Mouse (Mus musculus) lung, embryonic 15.5 days (tissue): ENCODE results near the gene Reg4. TPM values are rescaled to one million over a fixed set of nuclear protein-coding genes. Genes with fewer than 3 reads are reported as not detected.

Experiments used
- ATAC-seq: fragments of 200-750 bp; cut with Nextera tagmentation; 2 replicates; pipeline ENCODE4 v1.8.0; 2017; ENCODE audit warnings: moderate number of reproducible peaks, borderline replicate concordance; ENCODE audit not compliant: low FRiP score, low TSS enrichment; ENCODE audit errors: extremely low read depth
- H3K27ac ChIP-seq: fragments of 300-500 bp; sonication (generic); 2 replicates; pipeline ENCODE4 v1.5.1; 2015; ENCODE audit warnings: moderate library complexity, mild to moderate bottlenecking, inconsistent platforms
- H3K27me3 ChIP-seq: fragments of 300-500 bp; sonication (generic); 2 replicates; pipeline ENCODE4 v1.6.1; 2015; ENCODE audit warnings: inconsistent platforms
- H3K36me3 ChIP-seq: fragments of 300-500 bp; sonication (generic); 2 replicates; pipeline ENCODE4 v1.6.1; 2015; ENCODE audit warnings: inconsistent platforms
- H3K4me1 ChIP-seq: fragments of 300-500 bp; sonication (generic); 2 replicates; pipeline ENCODE4 v1.6.1; 2015; ENCODE audit warnings: inconsistent platforms
- H3K4me2 ChIP-seq: fragments of 300-500 bp; sonication (generic); 2 replicates; pipeline ENCODE4 v1.6.1; 2015; ENCODE audit warnings: inconsistent platforms, mild to moderate bottlenecking, moderate library complexity
- H3K4me3 ChIP-seq: fragments of 300-500 bp; sonication (generic); 2 replicates; pipeline ENCODE4 v1.5.1; 2015; ENCODE audit warnings: mild to moderate bottlenecking, inconsistent platforms
- H3K9ac ChIP-seq: fragments of 300-500 bp; sonication (generic); 2 replicates; pipeline ENCODE4 v1.6.1; 2015; ENCODE audit warnings: inconsistent platforms
- H3K9me3 ChIP-seq: fragments of 300-500 bp; sonication (generic); 2 replicates; pipeline ENCODE4 v1.6.1; 2016; ENCODE audit warnings: inconsistent platforms
- WGBS: fragments of 180-500 bp; shearing (Covaris S2); methylation state at CpG from one replicate; pipeline ENCODE4 v1.1.7; 2015; 5-methylcytosine and 5-hydroxymethylcytosine counted together
- polyA plus RNA-seq: library from polyadenylated mRNA; unstranded; fragments of >200 nt; fragmentation: Nextera tagmentation; extraction: Ambion mirVana; gene quantifications from 2 replicates; pipeline ENCODE4 v1.2.1, GENCODE M21; 2015

Reg4 gene
- polyA plus RNA-seq, 1 experiment from 2014 or later: not detected

GRCm38 (mm10) chr3:98242051-98242450 lies 20.1 kb downstream of the Reg4 start:
- no peaks in the 10 kb centered on the region for H3K9me3 ChIP-seq
- no peaks in the 10 kb centered on the region for H3K4me1 ChIP-seq
- no peak overlapping the region for H3K27ac ChIP-seq
- no peaks in the 10 kb centered on the region for H3K27me3 ChIP-seq
- no peak overlapping the region for H3K4me2 ChIP-seq
- no peak overlapping the region for H3K4me3 ChIP-seq
- ATAC-seq: no peak
- no peaks in the 10 kb centered on the region for H3K36me3 ChIP-seq
- no peak overlapping the region for H3K9ac ChIP-seq
- WGBS: 64% methylated on average over 3 of the region's 3 CpGs

- no peak overlapping the region for H3K4me2 ChIP-seq
- H3K4me3 ChIP-seq: no peak overlapping the region
- H3K9ac ChIP-seq: no peak overlapping the region
- no peaks in the 10 kb centered on the region for H3K27me3 ChIP-seq
- H3K27ac ChIP-seq: no peak overlapping the region
- H3K36me3 ChIP-seq: no peaks in the 10 kb centered on the region
- WGBS: 51% methylated on average over 8 of the region's 8 CpGs
- ATAC-seq: no peak
- H3K4me1 ChIP-seq: no peaks in the 10 kb centered on the region
- no peaks in the 10 kb centered on the region for H3K9me3 ChIP-seq
These were observed 20.6 kb downstream of the Reg4 start for GRCm38 (mm10) chr3:98242458-98243037.

DNA sequence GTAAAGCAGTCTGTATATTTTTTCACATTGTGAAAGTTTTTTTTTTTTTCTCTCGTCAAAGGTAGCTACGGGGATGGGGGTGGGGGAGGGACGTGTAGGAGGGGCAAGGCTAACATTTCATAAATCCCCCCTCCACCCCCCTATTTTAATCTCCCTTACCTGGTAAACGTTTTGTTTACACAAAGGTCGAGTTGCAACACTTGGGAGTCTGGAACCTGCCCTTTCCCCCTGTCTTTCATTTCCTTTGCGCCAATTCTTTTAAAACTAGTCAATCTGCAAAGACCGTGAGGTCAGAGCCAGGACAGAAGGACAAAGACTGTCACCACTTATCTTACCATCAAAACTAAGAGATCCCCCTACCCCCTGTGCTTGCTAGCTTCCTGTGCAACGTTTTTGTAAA lies 23.9 kb downstream of the Reg4 start:
- Histone ChIP-seq H3K9ac (no peak overlapping the region), H3K4me1 (no peaks in the 10 kb centered on the region), H3K27me3 (no peaks in the 10 kb centered on the region), H3K9me3 (no peaks in the 10 kb centered on the region), H3K4me2 (peak overlapping the region; percentile 17; the same call in 1 of the 2 replicates), H3K36me3 (no peaks in the 10 kb centered on the region), H3K4me3 (no peak overlapping the region), H3K27ac (no peak overlapping the region)
- no peak for ATAC-seq
- 10% methylated on average over 8 of the region's 8 CpGs for whole genome bisulfite sequencing

DNA sequence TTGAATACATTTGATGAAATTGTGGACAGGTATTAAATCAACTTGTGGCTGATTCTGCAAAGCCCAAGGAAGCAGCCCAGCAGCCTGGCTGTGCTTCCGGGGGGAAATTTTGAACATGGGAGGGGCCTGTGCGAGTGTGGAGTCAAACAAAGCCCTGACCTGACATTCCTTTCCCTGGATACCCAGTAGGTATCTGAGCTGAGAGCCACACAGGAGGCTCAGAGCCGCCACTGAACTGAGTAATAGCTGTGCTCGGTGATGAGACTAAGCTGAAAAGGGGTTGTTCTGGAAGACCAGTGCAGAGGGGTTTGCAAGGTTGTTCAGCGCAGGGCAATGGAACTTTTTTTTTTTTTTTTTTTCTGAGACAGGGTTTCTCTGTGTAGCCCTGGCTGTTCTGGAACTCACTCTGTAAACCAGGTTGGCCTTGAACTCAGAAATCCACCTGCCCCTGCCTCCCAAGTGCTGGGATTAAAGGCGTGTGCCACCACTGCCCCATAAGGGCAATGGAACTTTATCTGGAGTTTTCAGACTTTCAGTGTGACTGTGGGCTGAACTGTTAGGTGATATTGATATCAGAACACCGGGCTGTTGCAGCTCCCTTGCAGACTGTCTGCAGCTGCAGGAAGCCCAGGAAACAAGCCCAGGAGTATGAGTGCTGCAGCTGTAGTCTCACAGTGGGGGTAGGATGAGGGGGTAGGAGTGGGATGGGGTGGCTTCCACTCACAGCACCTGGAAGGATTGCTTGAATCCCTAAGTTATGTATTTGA lies 25.2 kb downstream of the Reg4 start:
- Histone ChIP-seq H3K36me3 (no peaks in the 10 kb centered on the region), H3K4me1 (no peaks in the 10 kb centered on the region), H3K27me3 (no peaks in the 10 kb centered on the region), H3K9ac (no peak overlapping the region), H3K4me2 (no peak overlapping the region), H3K4me3 (no peak overlapping the region), H3K9me3 (no peaks in the 10 kb centered on the region), H3K27ac (no peak overlapping the region)
- ATAC-seq: no peak
- WGBS: 35% methylated on average over 7 of the region's 7 CpGs

- no peaks in the 10 kb centered on the region for H3K9me3 ChIP-seq
- no peaks in the 10 kb centered on the region for H3K27me3 ChIP-seq
- WGBS: 75% methylated on average over 2 of the region's 2 CpGs
- H3K36me3 ChIP-seq: no peaks in the 10 kb centered on the region
- H3K4me3 ChIP-seq: no peak overlapping the region
- no peak overlapping the region for H3K9ac ChIP-seq
- no peak overlapping the region for H3K27ac ChIP-seq
- H3K4me1 ChIP-seq: no peaks in the 10 kb centered on the region
- no peak overlapping the region for H3K4me2 ChIP-seq
- no peak for ATAC-seq
These were observed 27.4 kb downstream of the Reg4 start for GRCm38 (mm10) chr3:98249378-98249777.

DNA sequence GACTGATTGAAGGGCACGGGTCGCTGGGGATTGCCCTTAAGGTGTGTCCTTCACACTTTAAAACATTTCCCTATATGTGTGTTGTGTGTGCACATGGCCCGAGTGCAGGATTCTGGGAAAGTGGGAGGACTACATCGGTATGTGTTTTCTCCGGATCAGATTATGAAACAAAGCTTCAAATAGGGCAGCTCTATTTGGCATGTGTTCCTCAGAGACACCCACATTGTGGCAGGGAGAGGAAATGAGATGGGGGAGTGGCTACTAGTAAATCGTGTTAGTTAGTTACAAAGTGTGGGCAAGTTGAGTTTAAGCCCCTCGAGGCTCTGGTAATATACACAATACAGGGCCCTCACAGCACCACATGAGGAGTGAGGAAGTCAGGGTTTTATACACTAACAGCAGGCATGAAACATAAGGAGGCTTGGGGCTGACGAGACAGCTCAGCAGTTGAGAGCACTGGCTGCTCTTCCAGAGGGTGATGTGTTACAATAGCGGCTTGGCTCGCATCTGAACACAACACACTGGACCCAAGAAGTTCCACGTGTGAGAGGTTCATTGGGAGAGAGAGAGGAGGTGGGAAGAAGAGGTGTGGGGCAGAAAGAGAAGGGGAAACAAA lies 28.0 kb downstream of the Reg4 start:
- ATAC-seq: no peak
- 80% methylated on average over 11 of the region's 11 CpGs for WGBS
- Histone ChIP-seq H3K27ac (no peak overlapping the region), H3K27me3 (no peaks in the 10 kb centered on the region), H3K36me3 (no peaks in the 10 kb centered on the region), H3K4me3 (no peak overlapping the region), H3K9ac (no peak overlapping the region), H3K4me2 (no peak overlapping the region), H3K4me1 (no peaks in the 10 kb centered on the region), H3K9me3 (no peaks in the 10 kb centered on the region)

- no peak overlapping the region for H3K4me3 ChIP-seq
- no peak for ATAC-seq
- no peaks in the 10 kb centered on the region for H3K27me3 ChIP-seq
- H3K27ac ChIP-seq: no peak overlapping the region
- 94% methylated on average over 2 of the region's 3 CpGs for WGBS
- H3K36me3 ChIP-seq: no peaks in the 10 kb centered on the region
- no peaks in the 10 kb centered on the region for H3K4me1 ChIP-seq
- H3K4me2 ChIP-seq: no peak overlapping the region
- no peak overlapping the region for H3K9ac ChIP-seq
- H3K9me3 ChIP-seq: no peaks in the 10 kb centered on the region
These were observed 32.1 kb downstream of the Reg4 start for GRCm38 (mm10) chr3:98254059-98254458.

GRCm38 (mm10) chr3:98254656-98255583 lies 33.0 kb downstream of the Reg4 start:
- no peaks in the 10 kb centered on the region for H3K4me1 ChIP-seq
- H3K4me2 ChIP-seq: no peak overlapping the region
- H3K36me3 ChIP-seq: no peaks in the 10 kb centered on the region
- H3K27ac ChIP-seq: no peak overlapping the region
- H3K9ac ChIP-seq: no peak overlapping the region
- H3K27me3 ChIP-seq: no peaks in the 10 kb centered on the region
- H3K9me3 ChIP-seq: no peaks in the 10 kb centered on the region
- no peak overlapping the region for H3K4me3 ChIP-seq
- ATAC-seq: no peak
- WGBS: 81% methylated on average over 8 of the region's 8 CpGs

GRCm38 (mm10) chr3:98258723-98259122 lies 36.8 kb downstream of the Reg4 start:
- Histone ChIP-seq H3K36me3 (no peaks in the 10 kb centered on the region), H3K9ac (no peak overlapping the region), H3K4me3 (no peak overlapping the region), H3K4me1 (no peaks in the 10 kb centered on the region), H3K4me2 (no peak overlapping the region), H3K27me3 (no peaks in the 10 kb centered on the region), H3K27ac (no peak overlapping the region), H3K9me3 (no peaks in the 10 kb centered on the region)
- ATAC-seq: no peak
- 91% methylated on average over 4 of the region's 4 CpGs for WGBS

DNA sequence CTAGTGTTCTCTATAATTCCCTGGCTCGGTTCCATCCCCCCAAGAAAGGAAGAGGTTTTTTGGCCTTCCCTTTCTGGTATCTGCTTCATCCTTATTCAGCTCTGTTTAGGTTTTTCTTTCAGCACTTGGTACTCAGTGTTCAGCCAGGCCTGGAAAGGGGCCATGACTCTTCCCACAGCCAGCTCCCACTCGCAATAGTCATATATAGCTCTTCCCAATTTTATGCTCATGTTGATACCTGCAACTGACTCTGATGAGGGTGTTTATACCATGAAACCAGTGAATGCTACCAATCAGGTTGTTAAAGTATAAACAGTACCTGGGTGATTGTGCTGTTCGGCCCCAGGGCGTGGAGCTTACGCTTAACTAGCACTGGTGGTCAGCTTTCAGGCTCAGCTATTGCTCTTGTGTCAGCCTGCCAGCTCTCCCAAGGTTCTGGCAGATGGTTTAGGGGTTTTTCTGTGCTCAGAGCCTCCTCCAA lies 37.4 kb downstream of the Reg4 start:
- Histone ChIP-seq H3K36me3 (no peaks in the 10 kb centered on the region), H3K4me3 (no peak overlapping the region), H3K4me1 (no peaks in the 10 kb centered on the region), H3K27me3 (no peaks in the 10 kb centered on the region), H3K9ac (no peak overlapping the region), H3K27ac (no peak overlapping the region), H3K9me3 (no peaks in the 10 kb centered on the region), H3K4me2 (no peak overlapping the region)
- 78% methylated on average over 5 of the region's 5 CpGs for WGBS
- ATAC-seq: no peak

DNA sequence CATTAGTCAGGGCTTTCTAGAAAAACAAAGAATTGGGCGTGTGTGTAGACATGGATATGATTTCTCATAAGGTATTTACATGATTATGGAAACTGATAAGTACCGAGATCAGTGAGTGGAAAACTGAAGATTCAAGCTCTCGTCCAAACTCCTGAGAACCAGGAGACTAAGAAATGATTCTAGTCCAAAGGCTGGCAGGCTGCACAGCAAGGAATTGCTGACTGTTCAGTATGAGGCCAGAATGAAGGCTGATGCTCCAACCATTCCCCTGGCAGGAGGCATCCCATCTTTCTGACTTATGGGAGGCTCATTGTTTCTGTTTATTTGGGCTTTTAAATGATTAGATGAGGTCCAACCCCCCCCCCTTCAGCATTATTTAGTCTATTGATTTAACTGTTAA lies 38.6 kb downstream of the Reg4 start:
- no peak for ATAC-seq
- Histone ChIP-seq H3K36me3 (no peaks in the 10 kb centered on the region), H3K4me1 (no peaks in the 10 kb centered on the region), H3K4me3 (no peak overlapping the region), H3K27me3 (no peaks in the 10 kb centered on the region), H3K9ac (no peak overlapping the region), H3K4me2 (no peak overlapping the region), H3K9me3 (no peaks in the 10 kb centered on the region), H3K27ac (no peak overlapping the region)
- WGBS: 70% methylated on average over 3 of the region's 3 CpGs
